Mouse (Mus musculus) cerebellum, adult (tissue): ENCODE data around the gene Tnfsfm13.
A peak's percentile ranks its signal among the peaks of the same experiment; 100 is the strongest.
"Not testable (repeated sequence)": the region's sequence is repeated elsewhere in the genome, so short reads cannot be mapped to it uniquely, and the experiment has no call there.

Source experiments
- ATAC-seq: cut with Nextera tagmentation; 2 replicates; pipeline ENCODE4 v1.9.2; 2017; ENCODE audit warnings: mild to moderate bottlenecking, moderate library complexity, mixed read lengths; ENCODE audit not compliant: insufficient number of reproducible peaks, low FRiP score, low TSS enrichment

The Tnfsfm13 gene

DNA sequence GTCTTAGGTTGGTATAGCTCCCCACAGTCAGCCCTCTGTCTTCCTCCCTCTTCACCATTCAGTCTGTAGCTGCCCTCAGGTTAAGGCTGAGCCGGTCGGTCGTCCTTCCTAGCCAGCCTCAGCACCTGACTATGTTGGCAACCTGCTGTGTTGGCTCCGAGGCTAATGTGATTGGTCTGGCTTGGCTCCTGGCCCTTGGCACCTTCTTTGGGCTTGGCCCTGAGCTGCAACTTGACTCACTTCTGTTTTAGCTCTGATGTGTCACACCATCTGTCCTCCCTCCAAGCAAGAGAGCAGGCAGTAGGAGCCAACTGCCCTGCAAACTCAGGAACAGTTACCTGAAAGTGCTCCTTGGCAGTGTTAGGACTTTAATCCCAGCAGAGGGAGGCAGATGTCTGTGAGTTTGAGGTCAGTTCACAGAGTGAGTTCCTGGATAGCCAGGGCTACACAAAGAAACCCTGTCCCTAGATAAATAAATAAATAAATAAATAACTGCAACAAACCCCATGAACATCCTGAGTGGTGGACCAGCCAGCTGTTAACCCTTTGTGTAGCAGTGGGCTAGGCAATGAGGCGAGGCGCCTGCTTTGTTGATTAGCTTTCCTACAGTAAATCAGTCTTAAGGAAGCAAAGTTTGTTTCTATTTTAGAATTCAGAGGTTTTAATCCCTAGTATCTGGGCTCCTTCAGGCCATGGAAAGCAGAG, 11.0 kb upstream of the Tnfsfm13 start:
- ATAC-seq = peak; percentile 89; the same call in 1 of the 2 replicates

DNA sequence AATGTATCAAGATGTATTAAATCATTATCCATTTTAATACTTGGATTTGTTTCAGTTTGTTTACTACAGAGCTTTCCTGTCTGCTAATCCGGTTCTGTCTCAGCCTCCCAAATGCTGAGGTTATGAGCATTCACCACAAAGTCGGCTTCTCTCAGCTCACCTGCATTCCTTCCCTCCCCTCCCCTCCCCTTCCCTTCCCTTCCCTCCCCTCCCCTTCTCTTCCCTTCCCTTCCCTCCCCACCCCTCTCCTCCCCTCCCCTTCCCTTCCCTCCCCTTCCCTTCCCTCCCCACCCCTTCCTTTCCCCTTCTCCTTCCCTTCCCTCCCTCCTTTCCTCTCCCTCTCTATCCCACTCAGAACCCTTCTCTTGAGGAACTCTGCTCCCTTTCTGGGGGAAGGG, 8.7 kb upstream of the Tnfsfm13 start:
- no peak for ATAC-seq

DNA sequence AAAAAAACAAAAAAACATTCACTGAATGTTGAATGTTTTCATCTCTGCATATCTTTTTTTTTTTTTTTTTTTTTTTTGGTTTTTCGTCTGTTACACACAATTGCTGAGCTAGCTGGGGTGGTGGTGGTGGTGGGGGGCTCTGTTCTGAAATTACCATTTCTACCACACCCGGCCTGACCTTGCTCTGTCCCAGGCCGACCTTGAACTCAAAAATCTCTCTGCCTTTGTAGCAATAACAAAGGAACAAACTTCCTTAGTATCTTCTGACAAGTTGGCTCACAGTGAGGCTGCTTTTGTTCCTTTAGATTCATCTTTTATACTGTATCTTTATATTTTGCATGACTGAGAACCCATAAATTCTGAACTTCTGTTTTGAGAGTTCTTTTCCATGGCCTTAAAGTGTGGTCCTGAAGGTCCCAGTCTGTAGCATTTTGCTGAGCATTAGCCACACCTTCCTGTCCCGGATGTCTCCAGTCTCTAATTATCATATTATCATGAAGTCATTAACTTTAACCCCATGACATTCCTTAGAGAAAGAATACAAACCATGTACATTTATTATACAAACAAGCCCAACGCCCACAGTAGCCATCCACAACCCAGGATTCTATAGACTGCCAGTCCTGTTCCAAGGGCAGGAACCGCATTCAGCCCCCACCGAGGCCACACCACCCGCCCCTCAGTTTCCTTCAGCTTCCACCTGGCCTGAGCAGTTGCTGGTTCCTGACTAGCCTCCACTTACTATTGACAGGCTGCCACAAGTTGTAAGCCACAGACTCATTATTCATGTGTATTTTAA, 8.1 kb upstream of the Tnfsfm13 start:
- ATAC-seq = no peak

DNA sequence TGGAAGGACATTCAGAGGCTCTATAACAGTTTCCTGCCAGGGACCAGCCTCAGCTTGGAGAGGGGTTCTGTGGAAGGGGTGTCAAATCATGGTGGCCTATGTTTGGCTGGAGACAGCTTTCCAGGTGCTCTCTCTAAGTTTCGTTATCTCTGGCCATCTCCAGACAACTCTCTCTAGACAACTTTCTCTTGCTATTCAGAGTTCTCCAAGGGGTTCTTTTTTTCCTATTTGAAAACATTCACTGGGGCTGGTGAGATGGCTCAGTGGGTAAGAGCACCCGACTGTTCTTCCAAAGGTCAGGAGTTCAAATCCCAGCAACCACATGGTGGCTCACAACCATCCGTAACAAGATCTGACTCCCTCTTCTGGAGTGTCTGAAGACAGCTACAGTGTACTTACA, 7.5 kb upstream of the Tnfsfm13 start:
- not testable (repeated sequence) for ATAC-seq

DNA sequence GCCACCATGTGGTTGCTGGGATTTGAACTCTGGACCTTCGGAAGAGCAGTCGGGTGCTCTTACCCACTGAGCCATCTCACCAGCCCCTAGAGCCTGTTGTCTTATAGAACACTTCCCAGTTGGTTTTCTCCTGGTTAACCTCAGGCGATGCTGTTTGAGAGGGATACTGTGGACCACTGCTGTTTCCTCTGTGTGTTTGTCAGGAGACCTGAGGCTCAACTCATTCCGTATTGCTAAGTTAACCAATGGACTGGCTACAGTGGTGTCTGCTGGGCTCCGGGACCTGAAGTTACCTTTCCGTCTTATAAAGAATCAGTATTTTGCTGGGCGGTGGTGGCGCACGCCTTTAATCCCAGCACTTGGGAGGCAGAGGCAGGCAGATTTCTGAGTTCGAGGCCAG, 7.0 kb upstream of the Tnfsfm13 start:
- ATAC-seq = not testable (repeated sequence)

DNA sequence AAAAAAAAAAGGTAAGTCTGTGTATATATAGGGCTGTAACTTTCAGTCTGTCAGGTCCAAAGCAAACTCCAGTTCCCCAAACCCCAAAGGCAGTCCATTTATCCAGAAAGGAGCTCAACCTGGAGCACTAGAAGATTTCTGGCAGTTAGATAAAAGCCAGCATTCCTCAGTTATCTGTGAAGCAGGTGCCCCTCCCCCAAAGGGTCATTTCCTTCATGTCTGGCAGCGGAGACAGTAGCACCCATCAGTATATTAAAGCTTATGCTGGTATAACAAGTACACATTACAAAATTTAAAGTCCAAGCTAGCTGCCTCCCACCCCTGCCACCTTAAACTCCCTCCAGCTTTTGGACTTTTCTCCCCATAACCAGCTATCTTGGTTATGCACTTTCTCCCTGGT, 3.7 kb upstream of the Tnfsfm13 start:
- no peak for ATAC-seq

DNA sequence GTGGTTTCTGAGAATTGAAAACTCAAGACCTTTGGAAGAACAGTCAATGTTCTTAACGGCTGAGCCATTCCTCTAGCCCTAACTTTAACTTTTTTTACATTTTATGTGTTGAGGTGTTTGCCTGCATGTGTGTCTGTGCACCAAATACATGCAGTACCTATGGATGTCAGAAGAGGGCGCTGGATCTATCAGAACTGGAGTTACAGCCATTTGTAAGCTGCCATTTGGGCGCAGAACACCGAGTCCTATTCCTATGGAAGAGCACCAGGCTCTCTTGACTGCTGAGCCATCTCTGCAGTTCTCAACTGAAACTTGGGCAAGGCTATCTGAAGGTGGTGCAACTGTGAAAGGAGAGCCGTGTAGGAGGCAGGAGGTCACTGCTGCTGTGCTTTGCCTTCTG, 2.7 kb upstream of the Tnfsfm13 start:
- no peak for ATAC-seq

DNA sequence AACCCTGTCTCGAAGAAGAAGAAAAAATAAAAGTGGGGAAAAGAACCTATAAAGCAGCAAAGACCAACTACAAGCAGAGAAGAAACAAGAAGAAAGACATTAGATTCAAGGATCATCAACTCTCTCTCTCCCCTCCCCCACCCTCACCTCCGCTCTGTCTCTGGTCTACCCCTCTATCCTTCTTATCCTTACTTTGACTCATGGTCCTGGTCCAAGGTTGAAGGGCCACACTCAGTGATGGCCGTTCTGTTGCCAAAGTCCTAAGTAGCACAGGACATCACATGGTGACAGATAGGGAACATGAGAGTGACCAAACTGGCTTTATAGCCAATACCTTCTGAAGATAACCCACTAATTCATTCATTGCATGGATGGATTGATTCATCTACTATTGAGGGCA, 1.5 kb upstream of the Tnfsfm13 start:
- ATAC-seq = no peak

DNA sequence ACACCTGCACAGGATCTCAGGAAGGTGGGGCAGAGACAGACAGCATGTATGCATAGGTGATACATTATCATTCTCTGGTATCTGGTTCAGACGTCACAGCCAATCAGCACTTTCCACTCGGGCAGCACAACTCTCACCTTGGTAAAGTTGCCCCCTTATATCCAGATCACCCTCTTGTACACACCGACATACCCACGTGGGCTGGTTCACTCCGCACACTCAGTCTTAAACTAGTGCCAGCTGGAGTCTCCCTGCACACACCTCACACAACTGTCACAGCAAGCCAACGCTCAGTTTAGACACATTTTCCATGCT, 895 bp downstream of the Tnfsfm13 start:
- no peak for ATAC-seq

DNA sequence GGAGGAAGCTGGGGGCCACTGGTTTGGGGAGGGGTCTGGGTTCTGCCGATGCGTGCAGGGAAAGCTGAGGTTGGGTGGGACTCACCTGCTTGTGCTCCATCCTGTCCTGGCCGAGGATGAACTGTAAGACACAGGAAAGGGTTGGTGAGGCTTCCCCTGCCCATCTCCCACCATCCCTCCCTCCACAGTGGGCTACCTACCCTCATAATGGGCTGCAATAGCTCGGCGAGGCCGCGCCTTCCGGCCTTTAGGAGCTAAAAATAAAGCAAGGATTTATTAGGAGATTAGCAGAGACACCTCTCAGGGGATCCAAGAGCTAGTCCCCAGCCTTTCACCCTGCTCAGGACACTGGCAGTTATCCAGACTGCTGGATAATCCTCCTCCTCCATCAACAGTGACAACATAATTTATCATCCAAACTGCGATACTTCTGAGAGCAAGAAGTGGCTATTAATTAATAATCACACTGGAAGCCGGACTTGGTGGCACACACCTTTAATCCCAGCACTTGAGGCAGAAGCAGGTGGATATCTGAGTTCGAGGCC, 2.4 kb downstream of the Tnfsfm13 start:
- ATAC-seq = no peak

DNA sequence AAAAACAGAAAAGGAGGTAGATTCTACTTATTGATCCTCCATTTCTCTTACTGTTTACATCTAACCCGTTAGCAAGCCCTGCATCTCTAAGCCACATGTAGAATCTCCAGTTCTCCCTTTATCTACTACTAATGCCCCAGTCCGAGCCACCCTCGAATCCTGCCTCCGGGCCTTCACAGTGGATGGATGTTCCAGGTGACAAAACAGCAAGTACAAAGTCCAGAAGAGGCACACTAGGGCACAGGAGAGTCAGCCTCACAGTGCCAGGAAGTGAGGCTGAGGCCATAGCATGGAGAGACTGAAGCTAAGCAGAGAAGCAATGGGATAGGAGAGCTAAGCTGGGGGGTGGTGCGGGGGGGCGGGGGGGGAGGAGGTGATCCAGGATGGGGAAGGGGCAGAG, 3.0 kb downstream of the Tnfsfm13 start:
- no peak for ATAC-seq

DNA sequence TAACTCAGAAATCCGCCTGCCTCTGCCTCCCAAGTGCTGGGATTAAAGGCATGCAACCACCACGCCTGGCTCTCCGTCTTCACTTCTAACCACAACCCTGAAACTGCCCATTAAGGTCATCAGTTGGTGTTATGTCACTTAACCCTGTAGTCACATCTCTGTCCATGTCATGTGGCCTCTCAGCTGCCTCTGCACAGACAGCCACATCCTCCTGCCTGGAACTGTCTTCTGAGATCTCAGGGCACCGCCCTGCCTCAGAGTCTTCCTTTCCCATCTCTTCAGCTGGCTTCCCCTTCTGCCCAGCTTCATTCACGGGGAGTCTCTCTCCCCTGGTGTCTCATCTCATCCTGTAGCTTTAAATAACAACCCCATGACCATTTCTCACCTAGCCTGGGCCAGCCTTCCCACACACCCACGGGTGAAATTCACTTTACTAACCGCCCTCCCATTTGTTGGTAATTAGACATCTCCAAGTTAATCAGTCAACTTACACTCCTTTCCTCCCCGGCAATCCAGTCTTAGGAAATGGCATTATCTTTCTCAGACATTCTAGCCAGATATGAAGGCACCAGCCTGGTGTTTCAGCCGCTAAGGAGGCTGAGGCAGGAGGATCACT, 3.6 kb downstream of the Tnfsfm13 start:
- no peak for ATAC-seq

DNA sequence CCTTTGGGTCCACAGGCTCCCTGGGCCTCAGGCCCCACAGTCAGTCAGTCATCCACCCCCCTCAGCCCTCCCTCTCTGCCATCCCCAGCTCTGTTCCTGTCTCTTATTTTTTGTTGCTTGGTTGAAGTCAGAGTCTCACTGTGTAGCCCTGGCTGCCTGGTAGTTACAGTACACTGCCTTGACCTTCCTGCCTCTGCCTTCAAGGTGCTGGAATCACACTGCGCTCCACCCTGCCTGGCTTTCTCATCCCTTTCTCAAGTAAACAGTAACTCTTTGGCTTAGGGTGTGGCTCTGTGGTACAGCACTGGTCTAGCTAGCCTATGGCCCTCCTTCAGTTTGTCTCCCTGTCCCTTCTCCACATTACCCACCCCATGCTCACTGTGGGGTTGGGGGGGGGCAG, 6.0 kb downstream of the Tnfsfm13 start:
- ATAC-seq = no peak

DNA sequence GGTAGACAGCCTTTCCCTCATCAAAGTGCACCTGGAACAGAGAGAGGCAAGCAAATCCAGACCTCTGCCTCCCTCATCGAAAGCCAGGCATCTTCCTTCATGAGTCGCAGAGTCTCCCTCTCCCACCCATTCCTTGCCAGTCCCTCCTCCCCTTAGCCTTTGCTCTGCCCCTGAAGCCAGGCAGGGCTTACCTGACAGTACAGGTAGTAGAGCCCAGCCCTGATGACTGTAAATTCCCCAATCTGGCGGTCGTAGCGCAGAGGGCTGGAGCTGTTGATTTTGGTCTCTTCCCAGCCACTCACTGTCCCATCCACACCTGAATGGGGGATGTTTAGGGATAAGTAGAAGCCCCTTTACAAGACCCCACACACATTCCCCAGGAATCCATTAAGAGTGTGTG, 8.8 kb downstream of the Tnfsfm13 start:
- no peak for ATAC-seq

DNA sequence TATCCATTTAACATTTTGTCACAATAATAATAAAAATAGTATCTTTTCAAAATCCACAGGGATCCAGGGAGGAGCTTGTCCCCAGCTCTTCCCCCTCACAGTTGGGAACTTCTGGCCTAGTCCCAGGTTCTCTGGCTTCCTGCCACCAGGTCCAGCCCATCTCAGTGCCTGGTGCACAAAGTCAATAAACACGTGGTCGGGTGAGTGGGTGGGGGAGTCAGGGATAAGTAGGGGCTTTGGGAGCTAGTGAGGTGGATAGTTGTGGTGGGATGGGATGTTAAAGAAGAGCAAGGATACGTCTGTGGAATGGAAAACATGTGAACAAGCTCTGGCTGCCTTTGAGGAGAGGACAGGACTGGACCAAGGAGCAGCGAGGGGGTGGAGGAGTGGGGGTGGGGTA, 9.5 kb downstream of the Tnfsfm13 start:
- no peak for ATAC-seq

DNA sequence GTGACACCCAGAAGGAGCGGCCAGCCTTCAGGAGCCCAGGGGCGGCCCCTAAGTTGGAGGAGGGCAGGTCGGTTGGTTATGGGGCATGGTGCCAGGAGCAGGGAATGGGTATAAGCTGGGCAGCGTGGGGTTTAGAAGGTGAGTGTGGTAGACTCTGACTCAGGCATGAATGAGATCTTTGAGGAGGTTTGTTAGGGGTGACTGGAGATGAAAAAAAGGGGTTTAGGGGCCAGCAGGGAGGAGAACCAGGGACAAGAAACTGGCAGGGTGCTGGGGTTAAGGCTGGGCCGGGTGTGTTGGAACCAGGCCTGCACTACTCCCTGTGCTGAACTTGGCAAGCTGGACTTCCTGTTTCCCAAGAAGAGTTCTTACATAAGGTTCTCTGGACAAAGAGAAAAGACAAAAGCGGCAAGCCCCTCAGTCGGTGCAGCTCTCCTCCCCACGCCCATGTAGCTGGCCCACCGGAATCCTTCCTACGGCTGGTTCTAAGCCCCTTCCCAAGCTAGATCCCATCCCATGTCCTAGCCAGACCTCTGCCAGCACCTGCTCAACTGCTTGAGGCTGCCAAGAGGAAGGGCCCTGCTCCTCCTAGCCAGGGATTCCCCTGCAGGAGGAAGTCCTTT, 10.3 kb downstream of the Tnfsfm13 start, which contains the start of gene Tnfsf13:
TSS of gene Tnfsf13 (minus strand) at position 259 of the 623 bp plus-strand sequence.
- peak; percentile 49; the same call in 1 of the 2 replicates for ATAC-seq

DNA sequence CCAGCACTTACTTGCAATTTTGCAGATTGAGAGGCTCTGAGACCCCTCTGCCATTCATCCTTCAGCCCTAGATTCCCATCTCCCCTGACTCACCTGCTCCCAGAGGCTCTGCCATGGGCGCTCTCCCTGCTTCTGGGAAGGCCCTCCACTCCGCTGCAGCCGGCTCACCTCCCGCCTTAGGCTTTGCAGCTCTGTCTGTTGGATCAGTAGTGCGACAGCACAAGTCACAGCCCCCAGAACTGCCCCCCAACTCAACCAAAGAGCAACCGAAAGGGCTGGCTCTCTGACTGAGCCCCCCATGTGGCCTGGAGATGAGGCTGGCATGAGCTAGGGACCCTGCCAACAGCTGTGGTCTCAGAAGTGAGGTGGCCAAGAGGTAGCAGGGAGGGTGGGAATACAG, 11.0 kb downstream of the Tnfsfm13 start:
- ATAC-seq = no peak

DNA sequence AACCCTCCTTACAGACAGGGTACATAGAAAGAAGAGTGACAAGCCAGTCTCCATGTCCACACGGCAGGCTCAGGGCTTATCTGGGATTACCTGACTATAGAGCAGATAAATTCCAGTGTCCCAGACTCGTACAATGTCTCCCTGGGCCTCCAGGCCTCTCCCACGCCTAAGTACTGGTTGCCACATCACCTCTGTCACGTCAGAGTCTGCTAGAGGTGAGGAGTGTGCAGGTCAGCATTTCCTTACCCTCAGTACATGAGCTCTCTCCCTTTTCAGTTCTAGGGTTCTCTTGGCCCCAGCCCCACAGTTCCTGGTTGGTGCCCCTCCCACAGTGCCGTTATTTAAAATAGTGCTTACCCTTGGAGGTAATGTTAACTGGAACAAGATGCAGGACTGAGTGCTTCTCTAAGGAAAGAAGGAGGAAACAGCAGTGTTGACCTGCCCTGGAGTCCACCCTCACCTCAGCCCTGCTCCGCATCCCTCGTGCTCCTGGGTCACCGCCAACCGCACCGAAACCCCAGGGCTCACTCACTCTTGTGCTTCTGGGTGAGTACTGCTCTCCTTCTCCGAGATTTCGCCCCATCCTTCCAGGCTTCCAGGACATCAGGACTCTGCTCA, 11.7 kb downstream of the Tnfsfm13 start:
- no peak for ATAC-seq

DNA sequence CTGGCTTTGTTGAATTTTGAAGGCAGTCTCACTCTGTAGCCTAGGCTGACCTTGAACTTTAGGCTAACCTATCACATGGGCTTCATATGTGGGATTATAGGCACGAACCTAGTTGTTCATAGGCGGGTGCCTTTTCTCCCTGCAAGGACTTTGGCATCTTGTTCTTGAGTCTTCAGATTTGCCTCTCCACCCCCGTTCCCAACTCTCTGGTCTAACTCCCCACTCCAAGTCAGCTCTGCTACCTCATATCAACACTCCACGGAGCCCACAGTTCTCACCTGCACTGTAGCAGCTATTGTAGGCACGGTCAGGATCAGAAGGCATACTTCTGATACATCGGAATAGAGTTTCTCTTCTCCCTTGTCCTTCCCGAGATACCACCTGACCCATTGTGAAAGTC, 12.3 kb downstream of the Tnfsfm13 start:
- no peak for ATAC-seq

DNA sequence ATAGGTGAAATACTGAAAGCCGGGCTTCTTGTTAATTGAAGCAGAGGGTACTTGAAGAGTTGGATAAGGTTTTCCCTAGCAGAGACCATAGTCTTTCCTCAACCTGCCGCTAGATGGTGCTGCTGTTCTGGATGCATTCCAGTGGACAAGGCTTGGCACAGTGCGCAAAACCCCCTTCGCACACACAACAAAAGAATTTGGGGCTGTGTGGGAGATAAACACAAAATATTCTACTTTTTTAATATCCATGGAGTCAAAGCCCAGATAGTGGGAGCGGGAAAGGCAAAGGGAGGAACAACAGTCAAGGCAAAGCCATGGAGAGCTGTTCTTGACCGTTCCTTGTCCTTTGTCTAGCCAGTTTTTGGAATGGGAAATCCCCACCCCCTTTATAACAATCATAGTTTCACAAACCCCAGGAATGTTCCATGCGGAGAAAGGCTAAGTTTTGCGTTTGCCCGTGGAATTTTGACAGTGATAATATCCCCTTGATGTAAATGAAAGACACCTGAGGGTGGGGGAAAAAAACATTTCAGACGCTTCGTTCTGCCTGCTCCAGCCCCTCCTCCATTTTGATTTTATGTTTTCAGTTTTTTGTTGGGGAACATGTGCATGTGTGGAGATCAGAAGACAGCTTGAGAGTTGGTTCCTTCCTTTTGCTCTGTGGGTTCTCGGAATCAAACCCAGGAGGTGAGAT, 12.9 kb downstream of the Tnfsfm13 start:
- ATAC-seq = no peak
